Mouse (Mus musculus) layer of hippocampus, adult 2 months (tissue): ENCODE results near the gene Itpr3. TPM values are rescaled to one million over a fixed set of nuclear protein-coding genes. Genes with fewer than 3 reads are reported as not detected.
A peak's percentile ranks its signal among the peaks of the same experiment; 100 is the strongest.

ENCODE experiments used
- DNase-seq, 2 experiments: peaks; one replicate each; pipeline ENCODE4 v3.0.0; 2022; ENCODE audit warnings: low spot score in 2 of 2
- H3K27ac ChIP-seq: fragments of 200-600 bp; 2 replicates; pipeline ENCODE4 v1.8.1; 2022
- H3K4me3 ChIP-seq: fragments of 200-600 bp; 2 replicates; pipeline ENCODE4 v1.8.1; 2022; ENCODE audit warnings: mild to moderate bottlenecking
- CTCF ChIP-seq: fragments of 200-600 bp; conservative IDR thresholded peaks from 2 replicates; pipeline ENCODE4 v1.8.1; 2022; ENCODE audit warnings: antibody characterized with exemption, mild to moderate bottlenecking, moderate library complexity
- total RNA-seq, 2 experiments: library from RNA; stranded (reverse); gene quantifications; 2 replicates each; pipeline ENCODE4 v1.2.3; 2021

Itpr3 gene
- total RNA-seq, 2 experiments from 2014 or later, result 2.6 to 3.6 TPM

GRCm38 (mm10) chr17:27027460-27028283 lies 29.4 kb upstream of the Itpr3 start:
- no peak for DNase-seq
- Histone ChIP-seq H3K4me3 (peak overlapping the region; percentile 97), H3K27ac (peak overlapping the region; percentile 97)
- no peak for TF ChIP-seq CTCF

- Histone ChIP-seq H3K27ac (peak overlapping the region; percentile 97), H3K4me3 (peak overlapping the region; percentile 97)
- TF ChIP-seq CTCF, result peak; percentile 95
- DNase-seq, result peak; percentile 89 to 90
Observed at GRCm38 (mm10) chr17:27028284-27028795, 28.8 kb upstream of the Itpr3 start.

GRCm38 (mm10) chr17:27028909-27029308 lies 28.2 kb upstream of the Itpr3 start, which contains the start of gene Bak1:
Gene Bak1 (minus strand): TSS chr17:27029009.
- peak within 1 kb of the TSS; percentile 97 for H3K4me3 ChIP-seq
- no peak for TF ChIP-seq CTCF
- H3K27ac ChIP-seq, result peak within 1 kb of the TSS; percentile 97
- DNase-seq, result no peak

- TF ChIP-seq CTCF, result no peak
- DNase-seq, result no peak
- Histone ChIP-seq H3K27ac (no peak overlapping the region), H3K4me3 (no peak overlapping the region)
Observed at GRCm38 (mm10) chr17:27029431-27029830, 27.7 kb upstream of the Itpr3 start.

- no peak overlapping the region for H3K4me3 ChIP-seq
- DNase-seq, result no peak
- TF ChIP-seq CTCF, result no peak
- H3K27ac ChIP-seq, result no peak overlapping the region
Observed at GRCm38 (mm10) chr17:27030896-27031295, 26.2 kb upstream of the Itpr3 start.

- Histone ChIP-seq H3K27ac (no peak overlapping the region), H3K4me3 (no peak overlapping the region)
- DNase-seq, result no peak
- no peak for TF ChIP-seq CTCF
Observed at GRCm38 (mm10) chr17:27032328-27032727, 24.8 kb upstream of the Itpr3 start.

GRCm38 (mm10) chr17:27032869-27033268 lies 24.2 kb upstream of the Itpr3 start:
- no peak overlapping the region for H3K4me3 ChIP-seq
- peak; percentile 37 to 77 for DNase-seq

GRCm38 (mm10) chr17:27036465-27036864 lies 20.6 kb upstream of the Itpr3 start:
- TF ChIP-seq CTCF, result no peak
- no peak overlapping the region for H3K4me3 ChIP-seq
- no peak overlapping the region for H3K27ac ChIP-seq
- DNase-seq, result no peak

More at GRCm38 (mm10) chr17:27032869-27033268, 24.2 kb upstream of the Itpr3 start:
- TF ChIP-seq CTCF, result peak; percentile 94
- no peak overlapping the region for H3K27ac ChIP-seq

- DNase-seq, result no peak
- H3K4me3 ChIP-seq, result no peak overlapping the region
- H3K27ac ChIP-seq, result no peak overlapping the region
- TF ChIP-seq CTCF, result no peak
Observed at GRCm38 (mm10) chr17:27038335-27039050, 18.6 kb upstream of the Itpr3 start.

- Histone ChIP-seq H3K4me3 (no peak overlapping the region), H3K27ac (no peak overlapping the region)
- no peak for DNase-seq
- no peak for TF ChIP-seq CTCF
Observed at GRCm38 (mm10) chr17:27039432-27040102, 17.5 kb upstream of the Itpr3 start.

- DNase-seq, result no peak
Observed at GRCm38 (mm10) chr17:27040304-27041045, 16.6 kb upstream of the Itpr3 start.

More at GRCm38 (mm10) chr17:27040304-27041045, 16.6 kb upstream of the Itpr3 start:
- Histone ChIP-seq H3K27ac (no peak overlapping the region), H3K4me3 (no peak overlapping the region)
- no peak for TF ChIP-seq CTCF
